Mouse (Mus musculus) midbrain, embryonic 14.5 days (tissue): Measurements from ENCODE around the gene Ssbp3. TPM values are rescaled to one million over a fixed set of nuclear protein-coding genes. Genes with fewer than 3 reads are reported as not detected.

Experiments used
- ATAC-seq: fragments of 200-750 bp; cut with Nextera tagmentation; 2 replicates; pipeline ENCODE4 v1.8.0; 2017; ENCODE audit warnings: moderate number of reproducible peaks, moderate library complexity; ENCODE audit not compliant: low FRiP score, low TSS enrichment
- DNase-seq: peaks from one replicate; pipeline ENCODE4 v3.0.0-alpha.2; 2015
- H3K27ac ChIP-seq: fragments of 300-500 bp; sonication (generic); replicated peaks from 2 replicates; pipeline ENCODE4 v1.5.1; 2014; ENCODE audit warnings: mild to moderate bottlenecking, low read depth, low read length, moderate library complexity
- H3K27me3 ChIP-seq: fragments of 300-500 bp; sonication (generic); 2 replicates; pipeline ENCODE4 v1.6.1; 2014; ENCODE audit warnings: low read length, control low read depth, mixed read lengths; ENCODE audit not compliant: control insufficient read depth, insufficient read depth
- H3K36me3 ChIP-seq: fragments of 300-500 bp; sonication (generic); 2 replicates; pipeline ENCODE4 v1.6.1; 2014; ENCODE audit warnings: low read length, control low read depth; ENCODE audit not compliant: control insufficient read depth, insufficient read depth
- H3K4me1 ChIP-seq: fragments of 300-500 bp; sonication (generic); 2 replicates; pipeline ENCODE4 v1.6.1; 2014; ENCODE audit warnings: mild to moderate bottlenecking, antibody characterized with exemption, low read length, control low read depth; ENCODE audit not compliant: control insufficient read depth, insufficient read depth
- H3K4me2 ChIP-seq: fragments of 300-500 bp; sonication (generic); 2 replicates; pipeline ENCODE4 v1.6.1; 2014; ENCODE audit warnings: mild to moderate bottlenecking, low read length, moderate library complexity
- H3K4me3 ChIP-seq: fragments of 300-500 bp; sonication (generic); replicated peaks from 2 replicates; pipeline ENCODE4 v1.5.1; 2014; ENCODE audit warnings: low read depth, low read length
- H3K9ac ChIP-seq: fragments of 300-500 bp; sonication (generic); replicated peaks from 2 replicates; pipeline ENCODE4 v1.6.1; 2014; ENCODE audit warnings: mild to moderate bottlenecking, low read length, moderate library complexity
- H3K9me3 ChIP-seq: fragments of 300-500 bp; sonication (generic); 2 replicates; pipeline ENCODE4 v1.6.1; 2016; ENCODE audit warnings: low read length, control low read depth, mixed read lengths; ENCODE audit not compliant: control insufficient read depth
- WGBS: fragments of 180-500 bp; shearing (Covaris S2); extraction: QIAGEN DNeasy Blood & Tissue Kit; methylation state at CpG from one replicate; pipeline ENCODE4 v1.1.7; 2014; 5-methylcytosine and 5-hydroxymethylcytosine counted together
- polyA plus RNA-seq: library from polyadenylated mRNA; unstranded; fragments of >200 nt; fragmentation: Nextera tagmentation; extraction: Ambion mirVana; gene quantifications from 2 replicates; pipeline ENCODE4 v1.2.1, GENCODE M21; 2014

Gene Ssbp3
- polyA plus RNA-seq, 1 experiment from 2014 or later, result 147 TPM

DNA sequence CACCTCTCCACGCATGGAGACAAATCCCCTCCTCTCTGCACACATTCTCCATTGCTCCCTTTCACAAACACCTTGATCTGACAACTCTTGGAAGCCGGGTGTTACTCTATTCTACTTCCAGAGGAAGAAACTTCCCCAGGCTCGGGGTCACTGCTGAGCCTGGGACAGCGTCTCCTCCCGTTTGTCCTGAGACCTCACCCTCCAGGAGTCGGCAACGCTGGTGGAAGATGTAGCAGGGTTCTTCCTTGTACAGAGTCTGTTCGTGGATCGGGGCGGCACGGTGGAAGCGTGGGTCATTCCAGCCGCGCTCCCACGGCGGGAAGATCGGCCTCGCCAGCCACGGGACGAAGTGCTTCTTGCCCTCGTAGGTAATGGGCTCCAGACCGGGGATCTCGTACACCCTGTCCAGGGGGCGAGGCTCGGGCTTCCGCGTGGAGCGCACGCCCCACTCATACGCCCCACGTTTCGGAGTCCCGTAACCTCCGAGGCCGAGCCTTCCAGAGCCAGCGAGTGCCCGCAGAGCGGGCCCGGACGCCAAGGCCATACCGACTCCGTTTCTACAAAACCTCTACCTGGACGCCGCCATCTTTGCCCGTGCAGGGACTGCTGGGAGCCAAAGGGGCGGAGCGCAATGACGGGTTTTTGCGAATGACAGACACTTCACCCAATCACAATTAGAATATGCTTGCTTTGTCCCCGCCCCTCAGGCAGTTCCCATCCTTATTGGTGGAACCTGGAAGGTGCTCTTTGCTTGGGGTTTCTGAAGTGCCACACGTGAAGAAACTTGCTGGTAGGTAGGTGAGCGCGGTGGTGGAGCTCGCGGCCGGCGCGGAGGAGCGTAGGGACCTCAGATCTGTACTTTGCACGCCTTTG is 156.0 kb downstream of the Ssbp3 start, which contains the start of the genes Mrpl37 and Cyb5rl:
Mrpl37 (minus strand) TSS at position 617 of the 873 bp plus-strand sequence.
Cyb5rl (plus strand) TSS at position 737 of the 873 bp plus-strand sequence.
- H3K9ac ChIP-seq, result peak within 1 kb of the TSS; percentile 79
- peak within 1 kb of the TSS; percentile 88 for H3K4me2 ChIP-seq
- DNase-seq (peak; percentile 98), ATAC-seq (peak; percentile 99)
- H3K36me3 ChIP-seq, result peaks cover 31% of the 10 kb centered on the region
- no peaks in the 10 kb centered on the region for H3K27me3 ChIP-seq
- peak within 1 kb of the TSS; percentile 45; the same call in 1 of the 2 replicates for H3K27ac ChIP-seq
- H3K9me3 ChIP-seq, result no peaks in the 10 kb centered on the region
- under 1% methylated on average over 60 of the region's 60 CpGs for WGBS
- H3K4me1 ChIP-seq, result peaks cover 12% of the 10 kb centered on the region
- peak within 1 kb of the TSS; percentile 76 for H3K4me3 ChIP-seq

DNA sequence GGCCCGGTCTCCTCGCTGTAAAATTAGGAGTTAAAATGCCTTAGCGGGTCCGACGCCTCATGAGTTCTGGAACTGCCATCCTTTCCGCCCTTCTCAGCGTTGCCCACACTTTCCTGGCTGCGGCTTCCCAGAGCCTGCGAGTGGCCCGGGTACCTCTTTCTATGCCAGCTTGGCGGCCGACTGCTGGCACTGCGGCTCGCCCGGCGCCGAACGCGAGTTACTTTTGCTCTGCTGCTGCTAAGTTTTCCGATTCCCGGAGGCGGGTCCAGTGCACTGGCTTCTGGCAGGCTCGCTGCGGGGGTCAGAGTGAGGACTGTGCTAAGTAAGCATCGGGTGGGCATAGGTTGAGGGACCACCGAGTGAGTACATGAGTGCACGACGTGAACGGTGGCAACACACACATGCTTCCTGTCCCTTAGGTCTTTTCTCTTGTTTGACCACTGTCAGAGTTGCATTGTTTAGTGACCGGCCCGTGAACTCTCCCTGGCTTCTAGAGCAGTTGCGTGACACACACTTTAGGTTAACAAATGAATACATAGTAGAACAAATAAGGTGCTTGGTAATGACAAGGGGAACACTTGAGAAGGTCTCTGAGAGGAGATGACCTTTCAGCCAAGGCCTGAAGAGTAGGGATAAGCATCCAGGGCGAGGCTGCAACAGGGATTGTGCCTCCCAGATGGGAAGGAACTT is 156.8 kb downstream of the Ssbp3 start:
- no peaks in the 10 kb centered on the region for H3K9me3 ChIP-seq
- peak overlapping the region; percentile 76 for H3K4me3 ChIP-seq
- H3K27ac ChIP-seq, result no peak overlapping the region
- H3K27me3 ChIP-seq, result no peaks in the 10 kb centered on the region
- 3% methylated on average over 33 of the region's 33 CpGs for WGBS
- H3K4me1 ChIP-seq, result peaks cover 12% of the 10 kb centered on the region
- peak overlapping the region; percentile 86 for H3K4me2 ChIP-seq
- ATAC-seq (peak; percentile 44), DNase-seq (no peak)
- peak overlapping the region; percentile 79; the same call in 1 of the 2 replicates for H3K9ac ChIP-seq
- H3K36me3 ChIP-seq, result peaks cover 23% of the 10 kb centered on the region

DNA sequence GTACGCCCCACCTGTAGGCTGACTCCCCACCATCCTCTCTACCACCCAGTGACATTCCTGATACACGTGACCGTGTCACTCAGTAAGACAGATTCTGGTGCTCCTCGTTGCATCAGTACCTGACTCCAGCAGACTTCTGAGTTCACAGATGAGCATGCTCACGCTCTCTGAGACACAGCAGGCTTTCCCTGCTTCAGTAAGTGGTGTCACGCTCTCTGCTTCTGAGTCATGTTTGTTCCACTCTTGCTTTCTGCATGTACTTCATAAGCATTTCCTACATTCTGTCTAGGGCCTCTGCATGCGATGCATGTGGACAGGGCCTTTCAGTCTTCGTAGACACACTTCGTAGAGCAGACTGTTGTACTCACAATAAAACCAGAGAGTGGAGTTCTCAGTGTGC is 161.8 kb downstream of the Ssbp3 start:
- H3K4me1 ChIP-seq, result peaks cover 9% of the 10 kb centered on the region; the same call in 1 of the 2 replicates
- no peak overlapping the region for H3K27ac ChIP-seq
- H3K9me3 ChIP-seq, result no peaks in the 10 kb centered on the region
- H3K4me2 ChIP-seq, result no peak overlapping the region
- H3K27me3 ChIP-seq, result no peaks in the 10 kb centered on the region
- H3K4me3 ChIP-seq, result no peak overlapping the region
- ATAC-seq (no peak), DNase-seq (no peak)
- H3K36me3 ChIP-seq, result no peaks in the 10 kb centered on the region
- H3K9ac ChIP-seq, result no peak overlapping the region
- 70% methylated on average over 9 of the region's 9 CpGs for WGBS

DNA sequence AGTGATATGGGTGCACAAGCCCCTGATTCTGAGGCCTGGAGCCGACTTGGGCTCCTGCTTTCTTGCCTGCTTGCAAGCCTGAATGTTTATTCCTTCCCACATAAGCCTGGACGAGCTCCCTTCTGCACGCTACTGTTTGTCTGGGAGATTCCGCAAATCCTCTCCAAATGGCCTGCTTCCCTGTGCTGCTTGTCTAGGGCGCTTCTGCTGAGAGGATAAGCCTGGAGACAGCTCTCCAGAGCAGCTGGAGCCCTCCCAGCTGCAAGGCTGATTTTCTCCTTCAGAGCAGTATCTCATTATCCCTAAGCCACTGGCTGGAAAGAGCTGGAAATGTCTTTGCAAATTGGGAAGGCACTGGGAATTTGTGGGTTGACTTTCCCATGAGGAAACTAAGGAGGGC is 165.0 kb downstream of the Ssbp3 start:
- ATAC-seq (no peak; the same call in 1 of the 2 replicates), DNase-seq (peak; percentile 62)
- H3K36me3 ChIP-seq, result no peaks in the 10 kb centered on the region
- H3K9me3 ChIP-seq, result no peaks in the 10 kb centered on the region
- 34% methylated on average over 5 of the region's 5 CpGs for WGBS
- H3K4me2 ChIP-seq, result no peak overlapping the region
- H3K27me3 ChIP-seq, result no peaks in the 10 kb centered on the region
- H3K9ac ChIP-seq, result no peak overlapping the region
- no peak overlapping the region for H3K4me3 ChIP-seq
- 0 out of 2 replicates have a peak, but pooled peaks cover 6% of the 10 kb centered on the region for H3K4me1 ChIP-seq
- H3K27ac ChIP-seq, result peak overlapping the region; percentile 63

DNA sequence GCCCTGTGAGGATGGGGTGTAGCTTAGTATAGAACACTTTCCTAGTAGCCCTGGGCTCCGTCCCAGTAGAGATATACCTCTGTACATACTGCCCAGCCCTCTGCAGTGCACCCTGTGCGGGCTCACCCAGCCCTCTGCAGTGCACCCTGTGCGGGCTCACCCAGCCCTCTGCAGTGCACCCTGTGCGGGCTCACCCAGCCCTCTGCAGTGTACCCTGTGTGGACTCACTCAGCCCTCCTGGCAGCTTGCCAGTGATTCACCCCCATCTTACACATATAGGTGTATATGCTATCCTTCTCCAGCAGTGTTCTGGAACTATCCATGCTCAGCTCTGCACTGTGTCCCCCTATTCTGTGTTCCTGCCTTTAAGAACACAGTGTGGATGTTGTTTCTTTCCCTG is 168.4 kb downstream of the Ssbp3 start:
- Histone ChIP-seq H3K27ac (no peak overlapping the region), H3K27me3 (no peaks in the 10 kb centered on the region), H3K9ac (no peak overlapping the region), H3K9me3 (no peaks in the 10 kb centered on the region), H3K4me2 (no peak overlapping the region), H3K4me1 (peaks cover 9% of the 10 kb centered on the region), H3K36me3 (no peaks in the 10 kb centered on the region), H3K4me3 (no peak overlapping the region)
- WGBS, result 90% methylated on average over 4 of the region's 4 CpGs
- DNase-seq, result no peak
- no peak for ATAC-seq

DNA sequence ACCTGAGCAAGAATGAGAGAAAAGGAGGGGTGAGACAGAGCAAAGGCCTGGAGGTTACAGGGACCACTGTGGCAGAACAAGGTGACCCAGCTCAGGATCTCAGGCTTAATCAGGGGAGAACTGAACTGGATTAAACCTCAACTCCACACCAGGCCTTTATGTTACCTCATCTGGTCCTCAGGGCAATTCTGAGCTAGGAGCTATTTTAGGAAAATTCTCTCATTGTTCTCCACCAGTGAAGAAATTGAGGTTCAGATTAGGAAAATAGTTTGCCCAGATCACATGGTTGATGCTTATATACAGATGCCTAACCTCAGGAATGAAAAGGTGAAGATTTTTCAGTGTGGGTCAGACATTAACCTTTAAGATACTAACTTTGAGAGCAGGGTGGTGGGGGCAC is 169.2 kb downstream of the Ssbp3 start:
- Histone ChIP-seq H3K4me2 (no peak overlapping the region), H3K27ac (no peak overlapping the region), H3K9me3 (no peaks in the 10 kb centered on the region), H3K4me3 (no peak overlapping the region), H3K27me3 (no peaks in the 10 kb centered on the region), H3K36me3 (no peaks in the 10 kb centered on the region), H3K4me1 (peaks cover 17% of the 10 kb centered on the region), H3K9ac (no peak overlapping the region)
- DNase-seq (no peak), ATAC-seq (no peak)

DNA sequence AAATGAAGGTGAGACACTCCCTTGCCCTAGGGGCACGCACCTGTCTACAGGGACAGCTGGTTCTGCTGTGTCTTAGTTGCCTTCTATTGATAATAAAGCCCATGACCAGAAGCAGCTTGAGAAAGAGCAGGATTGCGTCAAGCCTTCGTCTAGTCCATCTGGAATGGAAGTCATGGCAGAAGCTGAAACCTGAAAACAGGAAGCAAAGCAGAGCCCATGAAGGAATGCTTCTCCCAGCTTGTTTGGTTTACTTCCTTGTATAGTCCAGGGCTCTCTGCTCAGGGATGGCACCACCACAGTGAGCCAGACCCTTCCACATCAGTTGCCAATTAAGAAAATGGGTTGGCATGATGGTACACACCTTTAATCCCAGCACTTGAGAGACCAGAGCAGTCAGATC is 171.7 kb downstream of the Ssbp3 start:
- no peak overlapping the region for H3K4me2 ChIP-seq
- no peak overlapping the region for H3K27ac ChIP-seq
- no peaks in the 10 kb centered on the region for H3K9me3 ChIP-seq
- no peak overlapping the region for H3K9ac ChIP-seq
- DNase-seq (no peak), ATAC-seq (no peak)
- H3K4me3 ChIP-seq, result no peak overlapping the region
- peaks cover 19% of the 10 kb centered on the region for H3K4me1 ChIP-seq
- WGBS, result 92% methylated on average over 3 of the region's 3 CpGs
- no peaks in the 10 kb centered on the region for H3K36me3 ChIP-seq
- H3K27me3 ChIP-seq, result no peaks in the 10 kb centered on the region

DNA sequence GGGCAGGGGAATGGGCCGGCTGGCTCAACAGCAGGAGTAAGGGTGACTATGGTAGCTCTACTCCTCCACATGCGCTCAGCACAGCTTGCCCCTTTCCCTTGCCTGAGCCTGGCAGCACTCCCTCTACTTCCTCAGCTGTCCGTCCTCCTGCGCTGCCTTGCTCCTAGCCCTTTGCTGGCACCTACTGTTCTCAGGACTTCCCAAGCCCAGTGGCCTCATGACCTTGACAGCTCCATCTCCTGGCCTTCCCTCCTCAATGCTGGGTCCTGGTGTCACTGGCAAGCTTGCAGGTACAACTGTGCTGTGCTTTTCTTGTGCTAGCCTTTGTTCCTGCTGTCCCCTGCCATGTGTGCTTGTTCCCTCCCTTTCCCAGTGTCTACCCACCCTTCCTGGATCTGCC is 172.6 kb downstream of the Ssbp3 start:
- Histone ChIP-seq H3K4me2 (no peak overlapping the region), H3K27me3 (no peaks in the 10 kb centered on the region), H3K9ac (no peak overlapping the region), H3K4me1 (peaks cover 19% of the 10 kb centered on the region), H3K9me3 (no peaks in the 10 kb centered on the region), H3K4me3 (no peak overlapping the region), H3K36me3 (no peaks in the 10 kb centered on the region), H3K27ac (no peak overlapping the region)
- DNase-seq (no peak), ATAC-seq (no peak)
- WGBS, result 84% methylated on average over 4 of the region's 4 CpGs
